Mouse (Mus musculus) lung, postnatal 4 days (tissue): ENCODE data around the gene Nr2f2.

Source experiments
- DNase-seq, 2 experiments: peaks; one replicate each; pipeline ENCODE4 v3.0.0; 2021

Nr2f2 gene

GRCm38 (mm10) chr7:70349981-70350670 is 16.4 kb downstream of the Nr2f2 start:
- peak in 1 of 2 experiments; percentile 26 for DNase-seq

DNA sequence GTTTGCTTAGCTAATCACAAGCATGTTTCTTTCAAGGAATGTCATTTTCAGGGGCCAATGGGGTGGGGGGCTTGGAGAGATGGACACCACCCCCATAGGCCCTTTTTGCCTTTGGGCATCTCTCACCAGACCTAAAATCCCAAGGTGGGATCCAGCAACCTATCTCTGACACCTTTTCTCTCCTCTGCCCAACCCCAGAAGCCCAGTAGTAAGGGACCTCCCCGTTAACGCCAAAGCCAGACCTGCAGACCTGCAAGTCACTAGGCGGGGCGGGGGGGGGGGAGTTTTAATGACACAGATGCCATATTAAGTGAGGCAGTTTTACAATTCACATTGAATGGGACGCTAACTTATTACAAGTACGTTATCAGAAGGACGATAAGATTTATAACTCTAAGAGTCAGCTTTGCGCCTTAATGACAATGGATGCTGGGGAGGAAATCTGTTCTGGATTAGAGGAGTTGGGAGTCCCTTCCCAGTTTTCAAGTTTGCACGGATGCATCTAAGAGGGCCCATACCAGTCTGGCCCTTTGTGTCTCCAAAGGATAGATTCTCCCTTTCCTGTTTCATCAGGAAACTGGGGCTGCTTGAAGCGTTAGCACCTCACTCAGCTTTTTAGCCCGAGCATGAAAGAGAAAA is 17.4 kb downstream of the Nr2f2 start:
- no peak for DNase-seq

DNA sequence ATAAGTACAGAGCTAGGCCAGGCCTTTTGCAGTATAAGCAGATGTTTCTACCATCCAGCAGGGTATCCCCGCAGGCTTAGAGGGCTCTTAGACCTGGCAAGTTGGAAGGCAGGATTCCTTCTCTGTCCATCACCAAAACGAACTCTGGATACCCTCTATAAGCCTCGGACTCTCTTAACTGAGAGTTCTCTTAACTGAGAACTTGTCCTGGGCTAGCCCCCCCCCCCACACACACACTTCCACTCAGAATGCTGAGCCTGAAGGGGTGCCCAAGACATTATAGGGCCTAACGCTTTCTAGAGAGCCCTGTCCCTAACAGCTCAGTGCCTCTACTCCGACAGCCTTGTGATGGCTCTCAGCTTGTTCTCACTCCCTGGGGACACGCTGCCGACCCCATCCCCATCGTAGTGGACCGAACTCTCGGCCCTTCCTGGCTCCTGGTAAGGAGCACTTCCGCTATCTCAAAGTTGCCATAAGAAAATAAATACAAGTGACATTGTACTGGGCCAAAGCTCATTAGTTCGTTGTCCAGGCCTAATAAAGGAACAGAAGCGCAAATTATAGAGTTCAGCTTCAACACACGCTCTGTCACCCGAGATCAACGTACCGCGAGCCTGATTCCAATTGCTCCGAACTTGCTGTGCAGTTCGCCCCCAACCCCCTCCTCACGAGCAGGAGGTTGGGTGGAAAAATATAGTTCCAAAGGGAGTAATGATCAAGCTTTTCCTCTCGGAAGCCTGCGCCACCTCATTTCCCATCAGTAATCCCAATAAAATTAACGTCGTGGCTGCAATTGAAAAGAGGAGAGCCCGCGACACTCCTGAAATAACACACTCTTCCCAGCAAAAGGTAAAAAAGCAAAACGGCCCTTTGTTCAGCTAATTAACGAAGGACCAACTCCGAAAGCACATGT is 18.2 kb downstream of the Nr2f2 start:
- no peak for DNase-seq

- no peak for DNase-seq
Measured at GRCm38 (mm10) chr7:70347618-70347958, 18.9 kb downstream of the Nr2f2 start.

GRCm38 (mm10) chr7:70346951-70347617 is 19.5 kb downstream of the Nr2f2 start:
- no peak for DNase-seq

DNA sequence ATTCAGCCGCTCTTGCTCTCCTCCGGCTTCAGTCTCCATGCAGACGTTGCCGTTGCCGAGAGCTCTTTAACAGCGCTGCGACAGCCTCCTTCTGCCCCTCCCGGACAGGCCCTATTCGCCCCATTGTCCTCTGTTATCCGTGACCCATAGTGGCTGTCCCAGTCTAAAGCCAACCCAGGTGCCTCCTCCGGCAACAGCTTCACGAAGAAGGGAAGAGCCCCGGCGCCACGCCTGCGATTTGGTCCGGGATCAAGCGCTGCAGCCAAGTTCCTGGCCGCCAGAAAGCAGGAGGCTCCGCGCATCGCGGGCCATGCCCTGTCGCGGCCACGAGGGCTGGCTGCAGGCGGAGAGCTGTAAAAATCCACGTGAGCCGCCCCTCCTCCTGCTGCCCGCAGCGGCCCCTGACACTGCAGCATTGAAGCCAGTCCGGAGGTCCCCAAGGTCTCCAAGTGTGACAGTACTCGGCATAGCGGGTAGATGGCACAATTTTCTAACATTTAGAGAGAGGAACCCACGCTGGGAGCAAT is 20.5 kb downstream of the Nr2f2 start:
- DNase-seq, result peak; percentile 82 to 89

GRCm38 (mm10) chr7:70343426-70343825 is 23.1 kb downstream of the Nr2f2 start:
- no peak for DNase-seq

DNA sequence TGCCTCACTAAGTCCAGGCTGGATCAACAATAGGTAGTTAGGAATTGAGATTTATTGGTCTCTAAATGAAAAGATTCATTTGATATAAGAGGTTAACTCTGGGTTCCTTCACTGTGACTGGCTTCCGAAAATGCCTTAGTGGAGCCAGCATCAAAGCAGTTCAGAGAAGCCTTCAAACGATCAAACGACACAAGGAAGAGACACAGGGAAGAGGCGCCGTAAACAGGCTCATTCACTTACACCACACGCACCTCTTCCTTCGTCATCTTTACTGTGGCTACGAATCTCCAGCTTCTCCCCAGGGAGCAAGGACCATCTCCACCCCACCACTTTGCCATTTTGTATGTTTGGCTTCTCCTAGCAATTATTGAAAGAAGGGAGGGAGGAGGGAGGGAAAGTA is 23.8 kb downstream of the Nr2f2 start:
- no peak for DNase-seq

- DNase-seq, result no peak
Measured at GRCm38 (mm10) chr7:70342076-70342475, 24.5 kb downstream of the Nr2f2 start.

DNA sequence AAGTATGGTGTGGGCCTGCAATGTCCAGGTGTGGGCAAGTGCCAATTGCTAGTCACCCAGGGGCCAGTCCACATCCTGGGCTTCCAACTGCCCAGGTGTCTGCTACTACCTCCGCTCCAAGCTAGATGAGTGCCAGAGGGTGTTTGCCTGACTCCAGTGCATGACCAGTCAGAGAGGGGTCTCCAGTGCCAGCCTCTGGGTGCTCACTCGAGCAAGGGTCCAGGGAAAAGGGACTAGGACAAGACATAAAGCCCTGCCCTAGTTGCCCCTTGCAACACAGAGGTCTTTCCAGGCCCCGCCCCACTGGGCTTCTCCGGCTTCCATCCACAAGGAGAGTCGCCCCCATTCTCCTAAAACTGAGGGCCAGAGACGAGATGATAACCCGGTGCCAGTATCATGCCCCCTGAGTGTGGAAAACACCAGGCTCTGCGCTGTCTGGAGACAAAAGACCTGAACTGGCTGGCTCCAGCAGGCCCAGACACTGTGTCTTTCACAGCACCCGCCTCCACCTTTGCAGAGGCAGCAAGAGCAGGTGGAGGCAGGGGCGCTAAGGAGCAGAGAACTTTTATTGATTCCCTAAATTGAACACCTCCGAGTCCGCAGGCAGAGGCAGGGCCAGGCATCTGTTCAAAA is 26.4 kb downstream of the Nr2f2 start:
- no peak for DNase-seq

DNA sequence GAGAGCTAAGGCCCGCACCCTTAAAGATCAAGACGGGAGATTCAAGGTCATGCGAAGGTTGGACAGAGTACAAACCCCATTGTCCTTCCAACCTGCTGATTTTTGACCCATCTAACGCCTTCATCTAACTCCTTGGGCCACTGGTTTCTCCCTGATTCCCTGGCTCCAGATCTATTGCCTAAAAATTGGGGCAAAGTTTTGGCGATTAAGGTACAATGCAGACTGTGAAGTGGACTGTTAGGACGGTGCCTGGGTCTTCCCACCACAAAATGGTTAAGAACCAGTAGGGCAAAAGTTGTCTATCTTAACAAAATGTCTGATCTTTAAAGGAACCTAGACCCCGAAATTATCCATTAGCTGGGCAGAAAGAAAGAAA is 28.3 kb downstream of the Nr2f2 start:
- no peak for DNase-seq

DNA sequence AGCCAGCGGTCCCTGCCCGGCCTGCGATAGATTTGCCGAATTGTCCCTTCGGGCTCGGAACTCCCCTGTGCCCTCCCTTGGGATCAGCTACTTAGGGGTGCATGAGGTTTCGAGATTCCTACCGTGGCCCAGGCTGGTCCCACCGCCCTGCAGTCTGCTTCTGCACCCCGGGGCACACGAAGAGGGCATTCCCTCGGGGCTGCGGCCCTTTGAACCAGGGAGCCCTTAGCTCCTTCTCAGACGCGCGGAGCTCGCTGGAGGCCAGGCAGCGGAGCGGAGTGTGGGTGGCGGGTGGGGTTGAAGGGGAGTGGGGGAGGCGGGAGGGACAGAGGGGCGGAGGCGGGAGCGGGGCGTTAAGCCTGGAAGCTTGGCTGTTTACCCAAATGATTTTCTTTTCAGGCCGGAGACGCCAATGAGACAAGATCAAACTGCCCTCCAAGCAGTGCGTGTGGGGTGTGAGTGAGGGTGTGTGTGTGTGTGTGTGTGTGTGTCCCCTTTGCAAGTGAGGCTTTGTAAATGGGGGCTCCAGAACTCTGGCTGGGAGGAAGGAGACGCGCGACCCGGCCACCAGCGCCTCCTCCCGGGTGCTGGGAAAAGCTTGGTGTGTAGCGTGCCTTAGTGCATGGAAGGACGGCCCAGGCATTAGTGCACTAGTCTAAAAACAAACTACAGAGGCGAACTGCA is 28.8 kb downstream of the Nr2f2 start:
- peak; percentile 63 to 75 for DNase-seq

GRCm38 (mm10) chr7:70336571-70337240 is 29.8 kb downstream of the Nr2f2 start:
- DNase-seq, result no peak

- DNase-seq, result no peak
Measured at GRCm38 (mm10) chr7:70336126-70336525, 30.4 kb downstream of the Nr2f2 start.

GRCm38 (mm10) chr7:70335411-70335810 is 31.1 kb downstream of the Nr2f2 start:
- DNase-seq, result no peak

DNA sequence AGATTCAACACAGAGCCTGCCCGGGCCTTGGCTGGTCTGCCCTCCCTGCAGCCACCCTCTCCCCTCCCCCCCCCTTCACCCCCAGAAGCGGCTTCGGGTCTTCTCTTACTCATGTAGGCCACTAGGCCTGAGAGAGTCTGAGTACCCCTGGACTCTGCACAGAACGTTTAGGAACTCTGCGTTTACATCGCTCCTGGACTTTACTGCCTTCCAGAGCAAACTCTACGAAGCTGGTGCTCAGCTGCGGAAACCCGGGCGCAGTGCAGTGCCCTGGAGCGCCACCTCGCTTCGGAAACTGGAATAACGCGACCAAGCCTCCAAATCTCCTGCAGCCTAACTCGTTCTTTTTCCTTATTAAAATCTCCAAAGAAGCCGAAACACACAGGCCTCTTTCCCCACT is 31.7 kb downstream of the Nr2f2 start:
- peak; percentile 85 to 88 for DNase-seq

DNA sequence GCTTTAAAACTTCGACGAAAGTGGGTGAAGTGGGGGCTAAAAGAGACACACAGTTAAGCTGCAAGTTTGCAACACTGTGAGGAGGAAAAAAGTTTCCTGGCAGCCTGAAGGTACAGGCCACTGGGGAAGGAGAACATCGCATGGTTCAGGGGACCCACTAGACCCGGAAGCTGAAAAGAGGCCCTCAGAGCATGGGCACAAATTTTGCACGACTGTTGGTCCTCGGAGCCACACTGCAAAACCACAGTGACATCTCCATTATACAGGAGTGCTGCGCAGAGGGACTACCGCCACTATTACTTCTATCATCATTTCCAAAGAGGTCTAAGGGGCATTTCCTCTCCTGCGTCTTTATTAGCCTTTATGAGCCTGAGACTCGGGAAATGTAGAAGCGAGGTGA is 32.7 kb downstream of the Nr2f2 start:
- no peak for DNase-seq

DNA sequence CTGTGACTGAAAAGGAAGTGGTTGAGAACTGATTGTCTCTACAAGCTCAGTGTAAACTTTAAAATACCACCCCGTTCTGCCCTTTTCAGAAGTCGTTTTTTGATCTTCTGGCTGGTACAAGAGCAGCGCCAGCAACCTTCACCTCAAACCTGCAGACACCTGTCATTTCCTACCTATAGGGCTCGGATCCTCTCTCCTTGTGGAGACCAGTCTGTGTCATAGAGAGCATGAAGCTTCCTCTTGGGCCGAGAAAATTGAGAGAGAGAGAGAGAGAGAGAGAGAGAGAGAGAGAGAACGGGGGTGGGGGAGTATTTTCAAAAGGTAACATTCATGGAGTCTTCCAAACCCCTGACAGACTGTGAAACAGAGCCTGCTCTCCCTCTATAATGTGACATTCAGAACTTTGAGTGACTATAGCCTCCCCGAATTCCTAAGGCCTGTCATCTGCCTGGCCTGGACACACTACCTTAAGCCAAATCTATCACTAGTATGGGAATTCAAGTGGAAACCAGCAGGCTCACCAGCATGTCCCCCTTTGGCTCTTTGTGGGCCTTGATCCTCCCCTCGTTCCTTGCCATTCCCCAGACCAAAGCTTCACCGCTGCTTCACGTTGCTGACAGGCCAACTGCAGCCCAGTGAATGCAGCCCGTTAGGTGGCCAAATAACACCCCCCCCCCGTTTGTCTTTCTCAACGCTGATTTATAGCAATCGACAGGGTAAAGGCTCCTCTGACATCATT is 33.4 kb downstream of the Nr2f2 start:
- DNase-seq, result no peak

GRCm38 (mm10) chr7:70332064-70332850 is 34.3 kb downstream of the Nr2f2 start:
- DNase-seq, result no peak
